Mouse (Mus musculus): ENCODE data around the gene Gal3st1.
"Not testable (repeated sequence)": the region's sequence is repeated elsewhere in the genome, so short reads cannot be mapped to it uniquely, and the experiment has no call there.

Gene Gal3st1

GRCm38 (mm10) chr11:3982275-3983209 is 894 bp upstream of the Gal3st1 start:
- no peak for DNase-seq (ENCODE audit: low spot score in 2 of 2)

DNA sequence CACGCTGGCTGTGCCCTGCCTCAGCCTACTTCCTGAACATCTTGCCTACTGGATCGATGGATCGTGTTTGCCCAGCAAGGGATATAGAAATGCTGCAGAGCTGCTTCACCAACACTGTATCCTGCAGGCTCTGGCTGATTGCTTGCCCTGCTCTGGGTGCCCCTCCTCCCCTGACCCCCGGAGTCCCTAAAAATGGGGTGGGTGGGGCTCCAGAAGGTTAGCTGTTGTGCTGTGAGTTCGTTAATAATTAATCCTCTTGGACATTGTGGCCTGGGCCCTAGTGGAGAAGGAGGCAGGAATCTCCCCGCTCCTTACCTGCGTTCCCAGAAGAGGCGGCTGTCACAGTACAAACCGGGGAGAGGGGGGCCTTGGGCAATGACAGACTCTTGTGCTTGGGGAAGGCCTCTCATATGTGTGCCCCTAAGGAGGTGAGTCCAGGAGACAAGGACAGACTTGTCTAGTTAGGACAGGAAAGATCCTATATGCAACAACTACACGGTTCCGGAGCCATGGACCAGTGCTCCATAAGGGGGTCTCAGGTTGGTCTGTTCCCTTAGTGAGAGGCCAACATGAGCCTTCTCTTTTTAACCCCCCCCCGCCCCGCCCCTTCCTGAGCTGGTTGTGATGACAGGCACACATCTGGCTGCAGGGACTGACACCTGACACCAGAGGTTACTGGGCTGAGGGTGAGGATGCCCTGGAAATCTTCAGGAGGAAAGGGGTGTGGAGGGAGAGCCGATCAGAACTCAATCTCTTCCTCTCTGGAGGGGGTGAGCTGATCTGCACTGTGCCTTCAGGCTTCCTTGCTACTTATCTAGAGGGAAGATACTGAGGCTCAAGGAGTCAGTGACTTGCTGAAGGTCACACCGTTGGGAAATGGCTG is 668 bp downstream of the Gal3st1 start:
- DNase-seq (ENCODE audit: low spot score in 2 of 2) = no peak

GRCm38 (mm10) chr11:3989748-3990147 is 6.3 kb downstream of the Gal3st1 start:
- no peak for DNase-seq (ENCODE audit: low spot score in 2 of 2)

DNA sequence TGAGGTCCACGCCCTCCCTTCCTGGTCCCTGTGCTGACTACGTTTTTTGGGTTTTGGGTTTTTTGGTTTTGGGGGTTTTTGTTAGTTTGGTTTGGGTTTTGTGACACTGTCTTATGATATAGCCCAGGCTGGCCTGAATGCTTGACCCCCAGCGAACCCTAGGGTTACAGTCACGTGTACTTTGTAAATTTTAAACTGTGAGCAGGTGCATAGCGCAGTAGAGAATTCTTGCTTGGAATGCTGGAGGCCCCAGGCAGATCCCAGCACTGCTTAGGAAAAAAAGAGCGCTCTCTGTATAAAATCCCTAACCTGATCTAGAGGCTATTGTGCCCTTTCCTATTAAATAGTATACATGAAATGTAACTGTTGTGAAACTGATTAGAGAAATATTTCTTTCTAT is 9.7 kb downstream of the Gal3st1 start:
- no peak for DNase-seq (ENCODE audit: low spot score in 2 of 2)

DNA sequence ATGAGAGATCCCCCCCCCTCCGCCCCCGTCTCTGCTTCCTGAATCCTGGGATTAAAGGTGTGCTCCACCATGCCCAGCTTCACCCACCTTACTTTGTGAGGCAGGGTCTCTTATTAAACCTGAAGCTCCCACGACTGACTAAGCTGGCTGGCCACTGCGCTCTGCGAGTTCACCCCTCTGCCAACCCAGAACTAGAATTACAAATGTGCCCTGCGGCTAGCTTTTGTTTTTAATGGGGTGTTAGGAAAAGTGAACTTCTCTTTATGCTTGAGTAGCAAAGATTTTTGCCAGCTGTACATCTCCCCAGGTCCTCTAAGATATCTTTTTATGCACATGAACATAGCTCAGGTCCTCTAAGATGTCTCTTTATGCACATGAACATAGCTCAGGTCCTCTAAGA is 10.5 kb downstream of the Gal3st1 start:
- no peak for DNase-seq (ENCODE audit: low spot score in 2 of 2)

DNA sequence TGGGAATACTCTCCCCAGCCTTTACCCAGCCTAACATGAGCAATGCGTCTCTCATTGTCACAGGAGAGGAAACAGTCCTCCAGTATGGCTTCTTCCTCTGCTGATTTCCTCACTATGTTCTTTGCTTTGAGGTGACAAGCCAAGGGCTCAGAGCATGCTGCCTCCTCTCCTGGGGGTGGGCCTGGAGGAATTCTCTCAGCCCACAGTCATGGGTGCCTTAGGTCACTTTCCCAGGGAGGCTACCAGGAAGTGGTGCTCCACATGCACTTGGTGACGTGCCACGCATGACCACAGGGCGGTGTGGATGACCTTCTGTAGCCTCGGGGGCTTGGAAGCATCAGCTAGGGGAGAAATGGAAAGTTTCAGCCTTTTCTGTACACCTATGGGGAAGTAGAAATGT is 12.1 kb downstream of the Gal3st1 start:
- no peak for DNase-seq (ENCODE audit: low spot score in 2 of 2)

GRCm38 (mm10) chr11:3996840-3997239 is 13.4 kb downstream of the Gal3st1 start:
- no peak for DNase-seq (ENCODE audit: low spot score in 2 of 2)

GRCm38 (mm10) chr11:3997978-3998720 is 14.7 kb downstream of the Gal3st1 start:
- DNase-seq (ENCODE audit: low spot score in 2 of 2) = no peak

GRCm38 (mm10) chr11:3999547-3999946 is 16.1 kb downstream of the Gal3st1 start:
- DNase-seq (ENCODE audit: low spot score in 2 of 2) = no peak

DNA sequence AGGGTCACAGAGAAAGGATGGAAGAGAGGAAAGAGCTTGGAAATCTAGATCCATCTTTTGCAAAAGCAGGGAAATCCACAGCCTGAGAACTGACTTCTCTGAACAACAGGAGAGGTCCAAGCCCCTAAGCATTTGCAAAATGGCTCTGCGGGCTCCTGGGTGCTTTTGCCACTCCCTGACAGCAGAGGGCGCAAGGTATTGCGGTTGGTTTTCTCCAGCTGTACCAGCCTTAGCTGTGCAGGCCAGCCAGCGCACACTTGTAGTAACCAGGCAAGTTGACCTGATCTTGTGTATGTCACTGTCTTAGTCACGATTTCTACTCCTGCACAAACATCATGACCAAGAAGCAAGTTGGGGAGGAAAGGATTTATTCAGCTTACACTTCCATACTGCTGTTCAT is 18.2 kb downstream of the Gal3st1 start:
- DNase-seq (ENCODE audit: low spot score in 2 of 2) = peak; percentile 29 to 35

- DNase-seq (ENCODE audit: low spot score in 2 of 2) = no peak
Measured at GRCm38 (mm10) chr11:4005220-4005805, 21.9 kb downstream of the Gal3st1 start.

DNA sequence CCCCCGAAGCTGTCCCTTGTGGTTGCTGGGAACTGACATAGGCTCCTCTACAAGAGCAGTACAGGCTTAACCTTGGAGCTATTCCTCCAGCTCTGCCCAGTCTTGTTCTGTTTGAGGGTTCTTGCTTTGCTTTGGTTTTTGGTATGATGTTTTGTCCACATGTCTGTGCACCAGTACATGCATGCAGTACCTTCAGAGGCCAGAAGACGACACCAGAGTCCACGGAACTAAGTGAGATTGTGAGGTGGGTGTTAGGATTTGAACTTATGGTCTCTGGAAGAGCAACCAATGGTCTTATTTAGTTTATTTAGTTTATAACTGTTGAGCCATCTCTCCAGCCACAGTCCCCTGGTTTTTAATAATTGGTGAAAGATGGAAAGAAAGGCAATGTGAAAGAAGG is 23.0 kb downstream of the Gal3st1 start:
- no peak for DNase-seq (ENCODE audit: low spot score in 2 of 2)

- DNase-seq (ENCODE audit: low spot score in 2 of 2) = no peak
Measured at GRCm38 (mm10) chr11:4012616-4013015, 29.2 kb downstream of the Gal3st1 start.

GRCm38 (mm10) chr11:4015796-4016195 is 32.4 kb downstream of the Gal3st1 start:
- DNase-seq (ENCODE audit: low spot score in 2 of 2) = not testable (repeated sequence)

DNA sequence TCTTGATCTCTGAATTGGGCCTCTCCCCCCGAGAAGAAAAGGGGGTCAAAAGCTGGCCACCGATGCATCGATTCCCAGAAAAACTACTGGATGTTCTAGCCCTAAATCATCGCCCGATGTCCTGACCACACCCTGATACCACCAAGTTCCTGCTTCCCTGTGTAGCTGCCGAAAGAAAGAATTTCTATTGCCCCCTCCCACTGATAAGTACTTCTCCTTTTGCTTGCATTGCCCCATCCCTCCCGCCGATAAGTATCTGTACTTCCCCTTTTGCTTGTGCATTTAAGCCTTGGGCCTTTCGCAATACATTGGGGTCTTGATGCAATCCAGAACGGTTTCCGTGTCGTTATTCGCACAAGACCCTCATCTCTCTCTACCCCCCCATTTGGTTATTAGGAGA is 38.7 kb downstream of the Gal3st1 start:
- DNase-seq (ENCODE audit: low spot score in 2 of 2) = not testable (repeated sequence)

DNA sequence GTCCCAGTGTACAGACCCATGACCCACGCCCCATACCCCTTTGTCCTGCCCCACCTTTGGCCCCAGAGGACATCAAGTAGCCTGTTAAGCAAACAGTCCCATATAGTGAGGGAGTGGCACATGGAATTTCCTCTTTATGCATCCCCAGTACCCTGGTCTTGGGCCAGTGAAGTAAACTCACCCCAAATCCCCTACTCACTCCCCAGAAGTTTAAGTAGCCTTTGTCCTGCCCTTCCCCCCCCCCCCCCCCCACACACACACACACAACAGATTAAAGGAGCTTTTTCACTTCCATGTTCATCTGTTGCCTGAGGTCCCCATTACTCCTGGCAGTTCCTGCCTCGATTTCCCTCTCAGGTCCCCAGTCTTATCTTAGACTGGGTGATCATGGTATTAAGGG is 39.9 kb downstream of the Gal3st1 start:
- DNase-seq (ENCODE audit: low spot score in 2 of 2) = no peak

GRCm38 (mm10) chr11:4027066-4027465 is 43.6 kb downstream of the Gal3st1 start:
- no peak for DNase-seq (ENCODE audit: low spot score in 2 of 2)

GRCm38 (mm10) chr11:4027561-4028334 is 44.3 kb downstream of the Gal3st1 start:
- DNase-seq (ENCODE audit: low spot score in 2 of 2) = peak; percentile 16 to 38

DNA sequence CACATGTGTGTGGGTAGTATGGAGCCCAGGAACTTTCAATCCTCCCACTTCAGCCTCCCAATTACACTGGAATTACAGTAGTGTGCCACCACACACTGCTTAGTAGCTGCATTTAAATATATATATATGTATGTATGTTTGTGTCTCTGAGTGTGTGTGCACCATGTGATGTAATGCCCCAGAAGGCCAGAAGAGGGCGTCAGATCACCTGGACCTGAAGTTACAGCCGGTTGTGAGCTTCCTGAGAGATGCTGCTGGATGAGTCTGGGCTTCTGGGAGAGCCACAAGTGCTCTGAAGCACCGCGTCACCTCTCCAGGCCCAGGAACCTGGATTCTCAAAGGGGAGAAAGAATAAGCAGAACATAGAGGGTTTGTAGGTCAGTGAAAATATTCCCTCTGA is 45.9 kb downstream of the Gal3st1 start:
- DNase-seq (ENCODE audit: low spot score in 2 of 2) = no peak

DNA sequence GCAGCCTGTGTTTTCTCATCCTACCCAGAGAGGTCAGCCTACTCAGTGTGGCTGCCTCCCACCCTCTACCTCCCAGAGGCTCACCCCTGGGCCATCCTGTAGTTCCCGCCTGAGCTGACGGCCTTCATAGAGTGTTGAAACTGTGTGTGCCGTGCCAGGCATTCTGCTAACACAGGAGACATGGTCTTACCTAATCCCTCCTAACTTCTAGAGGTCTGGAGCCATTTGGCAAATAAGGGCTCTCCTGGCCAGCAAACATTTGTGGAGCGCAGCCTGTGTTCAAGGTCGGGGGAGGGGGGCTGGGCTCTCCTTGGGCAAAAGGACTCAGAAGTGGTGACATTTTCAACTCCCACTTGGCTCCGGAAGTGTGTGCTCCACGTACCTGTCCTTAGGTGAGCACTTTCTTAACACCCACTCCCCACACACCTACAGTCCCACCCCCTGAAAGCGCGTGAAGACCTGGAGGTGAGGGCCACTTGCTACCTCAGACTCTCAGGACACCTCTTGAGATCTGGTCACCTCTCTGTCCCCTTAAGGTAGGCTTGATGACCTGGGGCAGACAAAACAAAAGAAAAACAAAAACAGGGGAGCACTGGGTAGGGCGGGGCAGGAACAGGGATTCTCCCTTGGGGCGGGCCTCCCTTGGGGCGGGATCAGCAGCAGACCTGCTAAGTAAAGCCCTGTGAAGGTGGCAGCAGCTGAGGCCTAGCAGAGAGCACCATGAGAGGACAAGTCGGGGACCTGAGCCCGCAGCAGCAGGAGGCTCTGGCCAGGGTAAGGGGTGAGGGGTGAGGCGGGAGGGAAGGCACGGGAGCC is 47.9 kb downstream of the Gal3st1 start, which contains the start of gene Sec14l4:
Sec14l4 (plus strand) TSS at position 337 of the 816 bp plus-strand sequence.
- no peak for DNase-seq (ENCODE audit: low spot score in 2 of 2)

Measured in right cerebral cortex, postnatal 36 days (tissue).